Mouse (Mus musculus) ES-E14 (cell line): ENCODE data around the gene Abraxas2.

ENCODE experiments used
- CHD2 ChIP-seq: IDR thresholded peaks from 2 replicates; pipeline ENCODE4 v1.6.1; 2014; ENCODE audit warnings: mild to moderate bottlenecking, low read depth, low read length, inconsistent platforms
- HCFC1 ChIP-seq: IDR thresholded peaks from 2 replicates; pipeline ENCODE4 v1.6.1; 2012; ENCODE audit warnings: low read length, inconsistent platforms, borderline replicate concordance; ENCODE audit not compliant: insufficient read depth
- MAFK ChIP-seq: IDR thresholded peaks from 2 replicates; pipeline ENCODE4 v1.6.1; 2014; ENCODE audit warnings: mild to moderate bottlenecking, low read depth, low read length, inconsistent platforms; ENCODE audit not compliant: insufficient read depth
- ZC3H11A ChIP-seq: IDR thresholded peaks from 2 replicates; pipeline ENCODE4 v1.6.1; 2012; ENCODE audit warnings: low read depth, mild to moderate bottlenecking, inconsistent platforms, low read length, borderline replicate concordance
- ZNF384 ChIP-seq: IDR thresholded peaks from 2 replicates; pipeline ENCODE4 v1.6.1; 2012; ENCODE audit warnings: low read depth, low read length, inconsistent platforms

DNA sequence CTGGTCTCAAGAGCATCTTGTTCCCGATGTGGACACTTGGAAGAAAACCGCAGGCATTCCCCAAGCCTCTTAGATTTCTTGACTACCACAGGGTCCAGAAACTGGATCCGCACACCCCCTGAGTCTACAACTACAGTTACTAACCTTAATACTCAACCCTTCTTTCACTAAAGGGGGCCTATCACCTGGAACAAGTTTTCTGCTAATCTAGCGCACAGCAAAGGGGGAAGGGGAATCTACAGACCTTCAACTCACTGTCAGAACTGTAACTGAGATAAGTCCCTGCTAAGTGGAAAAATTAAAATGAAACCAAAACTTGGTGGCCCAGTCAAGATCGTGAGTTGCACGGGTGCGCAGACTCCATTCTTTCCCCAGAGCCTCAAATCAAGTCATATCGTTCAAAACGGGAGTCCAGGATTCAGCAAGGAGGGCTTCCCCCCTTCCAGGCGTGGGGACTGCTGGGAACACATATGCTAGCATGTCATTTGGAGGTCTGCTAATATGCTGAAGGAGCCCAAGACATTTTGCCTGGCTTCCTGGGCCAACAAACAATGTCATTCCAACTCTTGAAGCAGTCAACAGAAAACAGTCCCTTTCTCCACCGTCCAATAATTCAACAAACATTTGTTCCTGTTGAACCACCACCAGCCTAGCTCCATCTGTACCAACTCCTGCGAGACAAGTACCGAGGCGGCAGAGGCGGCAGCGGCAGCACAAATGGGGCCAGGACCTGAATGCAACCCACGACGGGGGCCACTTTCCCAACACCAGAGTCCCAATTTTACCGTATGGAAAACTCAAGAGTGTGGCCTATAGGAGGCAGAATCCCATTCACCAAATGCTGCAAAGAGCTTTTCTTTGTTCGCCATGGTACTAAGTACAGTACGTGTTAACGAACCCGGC, 47.1 kb upstream of the Abraxas2 start:
- no peak for TF ChIP-seq ZC3H11A
- TF ChIP-seq MAFK = no peak
- no peak for TF ChIP-seq CHD2
- no peak for TF ChIP-seq HCFC1
- TF ChIP-seq ZNF384 = no peak
